Mouse (Mus musculus) midbrain, embryonic 11.5 days (tissue): ENCODE results near the gene Nae1. TPM values are rescaled to one million over a fixed set of nuclear protein-coding genes. Genes with fewer than 3 reads are reported as not detected.
"Not testable (repeated sequence)": the region's sequence is repeated elsewhere in the genome, so short reads cannot be mapped to it uniquely, and the experiment has no call there.

Experiments used
- ATAC-seq: fragments of 200-750 bp; cut with Nextera tagmentation; 2 replicates; pipeline ENCODE4 v1.8.0; 2017; ENCODE audit warnings: moderate TSS enrichment, moderate library complexity; ENCODE audit not compliant: low FRiP score
- DNase-seq: peaks from one replicate; pipeline ENCODE4 v3.0.0; 2015; ENCODE audit warnings: low spot score; ENCODE audit errors: missing footprints
- H3K27ac ChIP-seq: fragments of 300-500 bp; sonication (generic); 2 replicates; pipeline ENCODE4 v1.5.1; 2014; ENCODE audit warnings: low read depth, low read length
- H3K27me3 ChIP-seq: fragments of 300-500 bp; sonication (generic); 2 replicates; pipeline ENCODE4 v1.6.1; 2014; ENCODE audit warnings: mild to moderate bottlenecking, low read length, moderate library complexity, mixed read lengths; ENCODE audit not compliant: control insufficient read depth, insufficient read depth
- H3K36me3 ChIP-seq: fragments of 300-500 bp; sonication (generic); 2 replicates; pipeline ENCODE4 v1.6.1; 2014; ENCODE audit warnings: mild to moderate bottlenecking, low read length, moderate library complexity, mixed read lengths; ENCODE audit not compliant: control insufficient read depth, insufficient read depth
- H3K4me1 ChIP-seq: fragments of 300-500 bp; sonication (generic); 2 replicates; pipeline ENCODE4 v1.6.1; 2014; ENCODE audit warnings: low read length; ENCODE audit not compliant: control insufficient read depth, insufficient read depth
- H3K4me2 ChIP-seq: fragments of 300-500 bp; sonication (generic); 2 replicates; pipeline ENCODE4 v1.6.1; 2014; ENCODE audit warnings: mild to moderate bottlenecking, moderate library complexity
- H3K4me3 ChIP-seq: fragments of 300-500 bp; sonication (generic); 2 replicates; pipeline ENCODE4 v1.5.1; 2014; ENCODE audit warnings: low read depth, low read length
- H3K9ac ChIP-seq: fragments of 300-500 bp; sonication (generic); 2 replicates; pipeline ENCODE4 v1.6.1; 2014; ENCODE audit warnings: low read length
- H3K9me3 ChIP-seq: fragments of 300-500 bp; sonication (generic); 2 replicates; pipeline ENCODE4 v1.6.1; 2016; ENCODE audit warnings: low read length; ENCODE audit not compliant: control insufficient read depth
- WGBS: fragments of 180-500 bp; shearing (Covaris S2); extraction: QIAGEN DNeasy Blood & Tissue Kit; methylation state at CpG from one replicate; pipeline ENCODE4 v1.1.7; 2014; 5-methylcytosine and 5-hydroxymethylcytosine counted together
- polyA plus RNA-seq: library from polyadenylated mRNA; unstranded; fragments of >200 nt; fragmentation: Nextera tagmentation; extraction: Ambion mirVana; gene quantifications from 2 replicates; pipeline ENCODE4 v1.2.1, GENCODE M21; 2014

Gene Nae1
- 138 and 148 TPM in 2 replicates for polyA plus RNA-seq

DNA sequence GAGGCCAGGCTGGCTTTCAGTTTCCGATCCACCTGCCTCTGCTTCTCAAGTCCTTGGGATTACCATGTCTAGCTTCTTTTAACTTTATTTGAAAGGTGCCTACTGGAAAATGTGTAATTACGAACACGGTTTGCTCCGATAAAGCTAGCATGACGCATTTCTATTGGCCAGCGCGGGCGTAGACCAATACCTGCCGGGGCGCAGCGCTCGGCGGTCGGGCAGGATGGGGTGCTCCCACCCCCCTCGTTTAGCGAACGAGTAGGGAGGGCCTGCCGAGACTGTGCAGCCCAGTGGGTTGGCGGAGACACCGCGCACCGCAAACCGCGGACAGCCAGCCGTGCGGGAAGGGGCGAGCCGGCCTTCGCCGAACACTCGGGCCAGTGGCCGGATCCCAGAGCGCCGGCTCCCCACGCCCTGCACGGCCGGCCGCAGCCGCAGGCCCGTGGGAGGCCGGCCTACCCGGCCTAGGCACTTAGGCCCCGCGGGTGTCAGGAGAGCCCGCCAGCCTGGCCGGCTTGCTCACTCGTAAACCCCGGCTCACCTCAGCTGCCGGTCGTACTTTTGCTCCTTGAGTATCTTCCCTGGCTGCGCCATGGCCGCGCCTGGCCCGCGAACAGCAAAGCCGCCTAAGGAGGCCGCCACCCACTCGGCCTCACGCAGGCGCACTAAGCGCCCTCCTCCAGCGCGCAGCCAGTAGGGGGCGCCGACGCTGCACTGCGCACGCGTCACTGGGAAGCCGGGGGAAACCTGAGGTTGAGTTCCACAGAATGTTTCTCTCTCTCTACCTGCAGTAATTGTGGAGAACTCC is at the start of gene Nae1, which contains the start of gene Car7:
Gene Nae1, minus strand, starts transcription at position 667 of the 808 bp plus-strand sequence.
Gene Car7, plus strand, starts transcription at position 719 of the 808 bp plus-strand sequence.
- ATAC-seq (peak; percentile 97), DNase-seq (peak; percentile 100)
- peaks cover 8% of the 10 kb centered on the region for H3K27me3 ChIP-seq
- peak within 1 kb of the TSS; percentile 40; the same call in 1 of the 2 replicates for H3K27ac ChIP-seq
- under 1% methylated on average over 70 of the region's 70 CpGs for WGBS
- no peaks in the 10 kb centered on the region; the same call in 1 of the 2 replicates for H3K9me3 ChIP-seq
- peak within 1 kb of the TSS; percentile 86 for H3K9ac ChIP-seq
- peak within 1 kb of the TSS; percentile 77 for H3K4me3 ChIP-seq
- H3K36me3 ChIP-seq, result peaks cover 9% of the 10 kb centered on the region
- peak within 1 kb of the TSS; percentile 64 for H3K4me2 ChIP-seq
- H3K4me1 ChIP-seq, result peaks cover 5% of the 10 kb centered on the region; the same call in 1 of the 2 replicates

DNA sequence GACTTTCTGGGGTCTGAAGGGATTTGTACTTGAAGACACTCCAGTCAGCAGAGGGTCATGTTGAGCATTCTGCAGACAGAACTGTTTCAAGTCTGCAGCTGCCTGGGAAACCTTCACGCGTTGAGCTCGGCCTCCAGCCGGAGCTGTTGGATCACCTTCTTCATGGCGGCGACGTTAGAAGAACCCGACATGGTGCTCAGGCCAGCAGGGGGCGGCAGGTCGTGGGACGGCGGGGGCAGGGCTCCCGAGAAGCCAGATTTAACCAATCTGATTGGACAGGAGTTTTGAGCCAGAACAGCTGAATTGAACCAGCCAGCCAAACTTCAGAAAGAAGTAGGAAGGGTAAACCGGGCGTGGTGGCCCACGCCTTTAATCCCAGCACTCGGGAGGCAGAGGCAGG is 43.2 kb upstream of the Nae1 start:
- peak; percentile 53 for DNase-seq
- H3K27me3 ChIP-seq, H3K9ac ChIP-seq, H3K4me3 ChIP-seq, H3K27ac ChIP-seq, ATAC-seq, H3K36me3 ChIP-seq, H3K4me1 ChIP-seq, H3K4me2 ChIP-seq, H3K9me3 ChIP-seq: not testable (repeated sequence)
- WGBS, result 78% methylated on average over 17 of the region's 17 CpGs

DNA sequence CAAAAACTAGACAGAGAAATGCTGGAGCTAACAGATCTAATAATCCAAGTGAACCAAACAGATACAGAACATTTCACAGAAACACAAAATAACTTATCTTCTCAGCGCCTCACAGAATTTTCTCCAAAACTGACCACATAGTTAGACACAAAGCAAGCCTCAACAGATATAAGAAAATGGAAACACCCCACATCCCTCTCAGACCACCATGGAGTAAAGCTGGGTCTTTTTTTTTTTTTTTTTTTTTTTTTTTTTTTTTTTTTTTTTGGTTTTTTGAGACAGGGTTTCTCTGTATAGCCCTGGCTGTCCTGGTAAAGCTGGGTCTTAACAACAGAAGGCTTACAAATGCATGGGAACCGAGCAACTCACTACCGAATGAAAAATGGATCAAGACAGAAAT is 42.4 kb upstream of the Nae1 start:
- H3K27me3 ChIP-seq, result no peaks in the 10 kb centered on the region; the same call in 1 of the 2 replicates
- DNase-seq, result no peak
- no peak overlapping the region for H3K4me2 ChIP-seq
- H3K36me3 ChIP-seq, result no peaks in the 10 kb centered on the region
- WGBS, result 88% methylated on average over 3 of the region's 3 CpGs
- ATAC-seq, result no peak
- no peaks in the 10 kb centered on the region for H3K9me3 ChIP-seq
- H3K27ac ChIP-seq, result no peak overlapping the region
- no peak overlapping the region for H3K4me3 ChIP-seq
- H3K4me1 ChIP-seq, result no peaks in the 10 kb centered on the region
- no peak overlapping the region for H3K9ac ChIP-seq

DNA sequence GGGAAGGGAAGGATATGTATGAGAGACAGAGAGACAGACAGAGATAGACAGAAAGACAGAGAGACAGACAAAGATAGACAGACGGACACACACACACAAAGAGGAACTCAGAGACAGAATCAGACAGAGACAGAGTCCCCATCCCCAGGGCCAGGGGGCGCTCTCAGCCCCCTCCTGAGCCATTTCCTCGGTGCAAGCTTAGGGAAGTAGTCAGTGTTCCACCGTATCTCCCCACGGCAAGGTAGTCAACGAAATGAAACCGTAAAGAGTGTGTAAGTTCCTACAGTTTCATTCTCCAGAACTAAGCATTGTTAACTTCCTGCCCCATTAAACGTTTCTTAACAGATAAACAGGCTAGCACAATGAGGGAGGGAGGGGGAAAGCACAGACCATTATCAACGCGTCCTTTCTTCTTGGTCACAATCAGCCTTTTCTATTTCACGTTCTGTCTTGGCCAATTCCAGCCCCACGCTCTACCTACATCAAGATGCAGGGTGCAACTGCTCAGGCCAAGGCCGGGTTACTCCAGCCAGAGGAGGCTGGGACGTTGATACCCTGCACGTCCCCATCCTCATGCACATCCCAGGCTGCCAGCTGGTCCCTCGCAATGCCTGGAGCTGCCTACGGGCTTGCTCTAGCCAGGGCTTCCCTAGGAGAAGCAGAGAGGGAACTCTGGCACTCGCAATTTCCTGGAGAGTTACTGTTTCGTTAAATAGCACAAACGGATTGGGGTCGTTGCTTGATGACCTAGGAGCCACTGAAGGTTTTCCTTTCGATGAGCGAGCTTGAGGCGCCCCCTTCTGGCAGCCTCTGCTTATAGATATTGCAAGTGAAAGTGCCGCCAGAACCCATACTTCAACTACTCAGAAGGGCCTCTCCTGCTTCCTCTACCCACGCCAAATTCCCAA is 36.3 kb upstream of the Nae1 start:
- Histone ChIP-seq H3K4me3 (peak overlapping the region; percentile 30), H3K27me3 (no peaks in the 10 kb centered on the region; the same call in 1 of the 2 replicates), H3K27ac (no peak overlapping the region), H3K9me3 (no peaks in the 10 kb centered on the region), H3K36me3 (no peaks in the 10 kb centered on the region), H3K4me1 (0 out of 2 replicates have a peak, but pooled peaks cover 2% of the 10 kb centered on the region), H3K9ac (peak overlapping the region; percentile 57), H3K4me2 (peak overlapping the region; percentile 59)
- peak; percentile 73 for ATAC-seq
- WGBS, result 8% methylated on average over 26 of the region's 26 CpGs
- DNase-seq, result peak; percentile 98

DNA sequence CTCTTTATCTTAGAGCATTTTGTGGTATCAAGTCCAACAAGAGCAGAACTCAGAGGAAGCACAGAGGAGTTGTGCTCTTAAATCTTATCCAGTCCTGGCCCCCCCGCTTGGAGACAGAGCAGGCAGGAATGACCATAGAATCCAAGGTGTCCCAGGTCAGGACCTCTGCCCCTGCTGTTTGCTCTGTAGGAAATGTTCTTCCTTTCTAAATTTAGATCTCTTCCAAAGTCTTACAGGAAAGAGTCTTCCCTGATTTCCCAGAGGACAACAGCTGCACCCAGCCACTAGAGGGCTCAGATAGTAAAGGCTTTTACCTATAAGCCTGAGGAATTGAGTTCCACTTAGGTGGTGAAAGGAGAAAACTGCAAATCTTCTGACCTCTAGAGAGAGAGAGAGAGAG is 35.1 kb upstream of the Nae1 start:
- Histone ChIP-seq H3K4me2 (no peak overlapping the region), H3K27me3 (no peaks in the 10 kb centered on the region; the same call in 1 of the 2 replicates), H3K27ac (no peak overlapping the region), H3K4me3 (no peak overlapping the region), H3K36me3 (no peaks in the 10 kb centered on the region), H3K4me1 (0 out of 2 replicates have a peak, but pooled peaks cover 2% of the 10 kb centered on the region), H3K9me3 (no peaks in the 10 kb centered on the region), H3K9ac (no peak overlapping the region)
- WGBS, result 42% methylated on average over 1 of the region's 1 CpGs
- ATAC-seq, result no peak
- DNase-seq, result no peak

DNA sequence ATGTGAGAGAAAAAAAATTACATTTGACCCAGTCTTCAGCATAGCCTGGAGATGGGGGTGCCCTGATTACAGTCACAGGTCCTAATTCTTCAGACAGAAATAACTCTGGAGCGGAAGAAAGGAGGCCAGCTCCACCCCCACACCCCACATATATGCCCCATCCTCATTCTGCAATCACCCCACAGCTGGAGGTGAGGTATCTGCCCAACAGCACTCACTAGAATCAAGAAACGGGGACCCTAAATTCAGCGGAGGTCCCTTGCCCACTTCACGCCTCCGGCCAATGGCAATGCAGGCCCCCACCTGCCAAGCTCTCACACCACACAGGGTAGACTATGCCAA is 31.0 kb upstream of the Nae1 start:
- ATAC-seq, result peak; percentile 33

DNA sequence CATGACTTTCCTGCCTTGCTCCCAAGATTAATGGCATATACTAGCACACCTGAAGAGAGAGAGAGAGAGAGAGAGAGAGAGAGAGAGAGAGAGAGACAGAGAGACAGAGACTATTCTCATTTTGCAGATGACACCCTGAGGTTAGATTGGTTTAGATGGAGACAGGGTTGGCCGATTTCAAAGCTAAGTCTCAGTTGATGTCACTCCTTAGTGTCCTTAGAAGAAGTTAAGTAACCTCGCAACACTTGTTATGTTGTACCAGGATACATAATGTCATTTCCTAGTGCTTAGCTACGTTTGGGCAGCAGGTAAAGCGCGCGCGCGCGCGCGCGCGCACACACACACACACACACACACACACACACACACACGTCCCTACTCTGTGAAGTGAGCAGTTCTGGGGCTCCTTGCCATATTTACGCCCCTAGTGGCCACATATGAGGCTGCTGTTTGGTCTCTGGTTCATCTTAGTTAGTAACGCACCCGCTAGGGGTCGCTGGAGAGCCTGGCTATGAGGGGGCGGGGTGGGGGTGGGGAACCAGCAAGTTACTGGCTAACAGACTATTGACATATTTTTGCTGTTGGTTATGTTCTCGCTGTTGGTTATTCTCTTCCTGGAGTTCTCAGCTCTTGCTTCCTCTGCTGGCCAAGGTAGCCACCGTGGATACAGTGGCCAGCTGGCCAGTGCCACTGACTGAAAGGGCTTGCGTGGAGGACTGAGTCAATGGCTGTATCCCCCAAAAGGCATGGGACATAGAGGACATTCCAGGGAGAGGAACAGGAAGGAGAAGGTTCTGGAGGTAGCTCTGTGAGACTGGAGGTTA is 30.4 kb upstream of the Nae1 start:
- DNase-seq, result peak; percentile 98

More for the DNA sequence above, 31.0 kb upstream of the Nae1 start:
- Histone ChIP-seq H3K4me2 (no peak overlapping the region), H3K9me3 (no peaks in the 10 kb centered on the region), H3K4me3 (no peak overlapping the region), H3K9ac (no peak overlapping the region), H3K4me1 (no peaks in the 10 kb centered on the region), H3K36me3 (no peaks in the 10 kb centered on the region), H3K27me3 (no peaks in the 10 kb centered on the region), H3K27ac (no peak overlapping the region)
- no peak for DNase-seq
- WGBS, result 88% methylated on average over 5 of the region's 5 CpGs

DNA sequence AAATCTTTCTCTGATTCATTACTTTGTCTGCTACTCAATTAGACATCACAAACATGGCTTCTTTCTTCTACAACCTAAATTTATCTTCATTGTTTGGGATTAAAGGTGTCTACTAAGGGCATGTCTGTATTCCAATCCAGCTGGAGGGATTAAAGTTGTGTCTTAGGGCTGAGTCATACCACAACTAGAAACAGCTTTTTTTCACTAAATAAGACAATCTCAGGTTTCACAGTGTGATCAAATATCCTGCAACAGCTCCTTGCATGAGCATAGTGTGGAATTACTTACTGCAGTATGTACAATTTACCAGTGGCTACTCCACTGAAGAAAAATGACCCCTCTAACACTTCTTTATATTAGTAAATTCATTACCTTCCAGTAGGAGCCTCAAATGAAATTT is 26.3 kb upstream of the Nae1 start:
- no peak overlapping the region for H3K9ac ChIP-seq
- H3K4me1 ChIP-seq, result no peaks in the 10 kb centered on the region
- H3K4me3 ChIP-seq, result no peak overlapping the region
- H3K4me2 ChIP-seq, result no peak overlapping the region
- no peaks in the 10 kb centered on the region for H3K9me3 ChIP-seq
- DNase-seq (peak; percentile 78), ATAC-seq (no peak)
- no peaks in the 10 kb centered on the region for H3K27me3 ChIP-seq
- no peaks in the 10 kb centered on the region for H3K36me3 ChIP-seq
- no peak overlapping the region for H3K27ac ChIP-seq

More for the DNA sequence above, 30.4 kb upstream of the Nae1 start:
- ATAC-seq, result peak; percentile 88
- WGBS, result 27% methylated on average over 21 of the region's 22 CpGs
- Histone ChIP-seq H3K27ac (no peak overlapping the region), H3K9ac (no peak overlapping the region), H3K4me3 (no peak overlapping the region), H3K27me3 (no peaks in the 10 kb centered on the region), H3K36me3 (no peaks in the 10 kb centered on the region), H3K4me2 (no peak overlapping the region), H3K4me1 (no peaks in the 10 kb centered on the region), H3K9me3 (no peaks in the 10 kb centered on the region)
